Comparison of ENCODE assay signal across 8 mouse cellular contexts in the genomic region with DNA sequence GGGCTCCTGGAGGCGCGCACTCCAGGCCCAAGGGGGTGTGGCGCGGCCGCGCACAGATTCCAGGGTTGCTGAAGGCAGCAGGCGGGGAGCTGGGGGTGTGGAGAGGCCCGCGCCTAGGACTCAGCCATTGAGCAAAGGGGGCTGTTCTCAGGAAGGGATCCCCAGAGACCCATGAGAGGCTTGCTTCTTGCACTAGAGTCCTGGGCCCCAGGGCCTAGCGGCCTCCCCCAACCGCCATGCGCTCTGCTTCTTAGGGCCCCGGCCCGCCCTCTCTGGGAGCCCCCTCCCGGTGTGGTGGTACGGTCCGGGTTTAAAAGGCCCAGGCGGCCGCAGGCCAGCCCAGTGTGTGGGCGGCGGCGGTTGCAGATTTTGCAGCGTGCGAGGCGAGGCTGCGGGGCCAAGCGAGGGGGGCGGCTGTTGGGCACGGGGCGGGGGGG. TPM values are rescaled to one million over a fixed set of nuclear protein-coding genes. Genes with fewer than 3 reads are reported as not detected.
DNase-seq lines count a peak whose midpoint lies in the region; ATAC-seq and TF ChIP-seq lines count a peak whose summit lies in the region.

A gene (plus strand): TSS at position 342 of the 437 bp plus-strand sequence.

- 22% methylated on average over 19 of the region's 30 CpGs for WGBS in forebrain, embryonic 13.5 days
- 16% methylated on average over 15 of the region's 30 CpGs for WGBS in heart, postnatal 0 days
- 25% methylated on average over 30 of the region's 30 CpGs for WGBS in neural tube, embryonic 15.5 days

- no peak for TF ChIP-seq EP300 in heart, postnatal 0 days (IDR thresholded peaks at IDR 0.05; ENCODE audit: low read depth)

- ATAC-seq in forebrain, embryonic 13.5 days = peak; percentile 96
- peak; percentile 93 for ATAC-seq in heart, postnatal 0 days (ENCODE audit: insufficient read depth, low read depth)
- ATAC-seq in neural tube, embryonic 15.5 days (ENCODE audit: low FRiP score) = peak; percentile 96

- peak; percentile 62 for DNase-seq in ES-CJ7 (ENCODE audit: low read depth, low spot score)
- DNase-seq in c-Kit-positive CD71-positive TER-119-positive erythroid progenitor cells, embryonic 14.5 days (ENCODE audit: low spot score) = peak; percentile 55
- DNase-seq in heart, postnatal 0 days (ENCODE audit: low spot score) = peak; percentile 24
- DNase-seq in kidney, postnatal 4 days = peak; percentile 77 to 85
- DNase-seq in lung, adult 18-20 months = peak; percentile 63 to 73
- DNase-seq in testis, postnatal 14 days (ENCODE audit: low spot score) = peak; percentile 64

- H3K27ac ChIP-seq in forebrain, embryonic 13.5 days = peak within 1 kb of the TSS; percentile 79
- H3K27ac ChIP-seq in heart, postnatal 0 days (ENCODE audit: low read depth) = peak within 1 kb of the TSS; percentile 34; the same call in 1 of the 2 replicates
- peak within 1 kb of the TSS; percentile 88 for H3K27ac ChIP-seq in neural tube, embryonic 15.5 days (replicated peaks)

- H3K36me3 ChIP-seq in forebrain, embryonic 13.5 days (ENCODE audit: poor library complexity, severe bottlenecking) = peaks cover 19% of the 10 kb centered on the region
- no peaks in the 10 kb centered on the region for H3K36me3 ChIP-seq in heart, postnatal 0 days (replicated peaks; ENCODE audit: control insufficient read depth, insufficient read depth, low read length)
- H3K36me3 ChIP-seq in neural tube, embryonic 15.5 days = no peaks in the 10 kb centered on the region

- no peak for TF ChIP-seq CTCF in heart, postnatal 0 days (IDR thresholded peaks at IDR 0.05; ENCODE audit: low read depth)

- no peaks in the 10 kb centered on the region for H3K9me3 ChIP-seq in forebrain, embryonic 13.5 days (replicated peaks)
- no peaks in the 10 kb centered on the region for H3K9me3 ChIP-seq in heart, postnatal 0 days (replicated peaks; ENCODE audit: control insufficient read depth, low read length)
- H3K9me3 ChIP-seq in neural tube, embryonic 15.5 days (replicated peaks) = no peaks in the 10 kb centered on the region

- H3K9ac ChIP-seq in forebrain, embryonic 13.5 days = peak within 1 kb of the TSS; percentile 75
- peak within 1 kb of the TSS; percentile 61 for H3K9ac ChIP-seq in heart, postnatal 0 days (replicated peaks; ENCODE audit: low read depth, low read length)
- H3K9ac ChIP-seq in neural tube, embryonic 15.5 days (replicated peaks) = peak within 1 kb of the TSS; percentile 59

- no peaks in the 10 kb centered on the region for H3K27me3 ChIP-seq in forebrain, embryonic 13.5 days
- no peaks in the 10 kb centered on the region for H3K27me3 ChIP-seq in heart, postnatal 0 days (ENCODE audit: control insufficient read depth, insufficient read depth, low read length)
- H3K27me3 ChIP-seq in neural tube, embryonic 15.5 days (replicated peaks) = no peaks in the 10 kb centered on the region

- H3K4me2 ChIP-seq in forebrain, embryonic 13.5 days = peak within 1 kb of the TSS; percentile 71
- H3K4me2 ChIP-seq in heart, postnatal 0 days (ENCODE audit: low read depth, low read length) = peak within 1 kb of the TSS; percentile 75
- peak within 1 kb of the TSS; percentile 70 for H3K4me2 ChIP-seq in neural tube, embryonic 15.5 days

- H3K4me1 ChIP-seq in forebrain, embryonic 13.5 days = peaks cover 34% of the 10 kb centered on the region
- no peaks in the 10 kb centered on the region; the same call in 1 of the 2 replicates for H3K4me1 ChIP-seq in heart, postnatal 0 days (ENCODE audit: control insufficient read depth, insufficient read depth)
- peaks cover 33% of the 10 kb centered on the region for H3K4me1 ChIP-seq in neural tube, embryonic 15.5 days

- H3K4me3 ChIP-seq in forebrain, embryonic 13.5 days = peak within 1 kb of the TSS; percentile 58
- H3K4me3 ChIP-seq in heart, postnatal 0 days (ENCODE audit: low read depth, low read length) = peak within 1 kb of the TSS; percentile 50
- H3K4me3 ChIP-seq in neural tube, embryonic 15.5 days (replicated peaks) = peak within 1 kb of the TSS; percentile 52

RNA-seq across cellular contexts. Expression of the gene that starts here (rescaled TPM):
- 42.9 and 46.5 TPM in 2 replicates for polyA plus RNA-seq in forebrain, embryonic 13.5 days (2015; fragmentation: Nextera tagmentation; extraction: Ambion mirVana)
- 12.9 and 15.9 TPM in 2 replicates for total RNA-seq in heart, postnatal 0 days (2014; rRNA removed; ENCODE audit: low replicate concordance)
- polyA plus RNA-seq in heart, postnatal 0 days (2015; fragmentation: Nextera tagmentation; extraction: Ambion mirVana) = 0.59 TPM in 2 replicates
- 33.8 and 41.9 TPM in 2 replicates for polyA plus RNA-seq in neural tube, embryonic 15.5 days (2015; fragmentation: Nextera tagmentation; extraction: Ambion mirVana)

Comparison
In these comparisons a context has a peak if more than half of its experiments do, and no peak if none do; other contexts are left out.
1. Peak in every context shown above with its lines: DNase-seq, ATAC-seq, H3K4me3 ChIP-seq and H3K27ac ChIP-seq.
2. RNA of the gene that starts here (polyA plus RNA-seq): 42.9 to 46.5 TPM in forebrain, embryonic 13.5 days and 33.8 to 41.9 TPM in neural tube, embryonic 15.5 days; 0.59 TPM in heart, postnatal 0 days; every median in the first group is over 10 times any median in the second.
3. DNase-seq: peak in every context shown above with its lines; median percentile 81 in kidney, postnatal 4 days; 68 in lung, adult 18-20 months; 64 in testis, postnatal 14 days; 62 in ES-CJ7; 55 in c-Kit-positive CD71-positive TER-119-positive erythroid progenitor cells, embryonic 14.5 days; 24 in heart, postnatal 0 days.
4. H3K27ac ChIP-seq: peak in every context shown above with its lines; median percentile 88 in neural tube, embryonic 15.5 days; 79 in forebrain, embryonic 13.5 days; 34 in heart, postnatal 0 days.